In the genomic region with DNA sequence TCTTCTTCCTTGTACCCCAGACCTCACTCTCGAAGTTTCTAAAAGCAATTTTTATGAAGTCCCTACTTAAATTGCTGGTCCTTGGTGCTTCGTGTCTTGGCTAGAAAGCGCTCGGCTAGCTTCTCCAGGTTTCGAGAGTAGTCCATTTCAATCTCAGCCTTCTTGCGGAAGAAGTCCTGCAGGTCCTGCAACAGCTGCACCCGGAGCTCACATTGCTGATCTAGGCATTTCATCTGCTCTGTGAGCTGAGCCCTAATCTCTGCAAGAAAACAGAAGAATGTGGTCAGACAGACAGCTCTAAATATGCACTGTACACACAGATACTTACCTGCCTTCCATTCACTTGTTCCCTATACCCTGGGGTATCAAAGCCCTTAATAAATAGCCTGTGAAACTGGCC, we compare ENCODE assay signal across 23 mouse cellular contexts.
DNase-seq lines count a peak whose midpoint lies in the region; TF ChIP-seq lines count a peak whose summit lies in the region.
"Had no signal": no experiment of that assay in that cellular context is flagged by ENCODE, and none has a peak within 500 bp of the region (broad histone marks: within the 10 kb centered on the region; RNA-seq: fewer than 3 reads in every experiment).

No protein-coding gene starts in this region.

- DNase-seq in gastrocnemius, adult 2 months: peak; percentile 19
- no peak for DNase-seq in gastrocnemius, postnatal 14 days
- DNase-seq in left cerebral cortex, adult 2 months (ENCODE audit: extremely low spot score in 1 of 2, low spot score in 2 of 2): no peak
- DNase-seq in left cerebral cortex, adult 18-20 months (ENCODE audit: low spot score in 2 of 2): no peak
- peak; percentile 59 for DNase-seq in brain, adult 2 months (ENCODE audit: low read depth, low spot score)
- DNase-seq in retina, postnatal 1 day: no peak
- DNase-seq: adrenal gland, postnatal 10 days; adrenal gland, postnatal 36 days; B cell, adult 2 months; cerebellum, adult 11 months; cerebellum, adult 2 months; cerebellum, adult 9-11 months; gastrocnemius, postnatal 25 days; heart, adult 2 months had no signal

- no peak overlapping the region for H3K27ac ChIP-seq in gastrocnemius, adult 2 months
- peak overlapping the region; percentile 36; the same call in 1 of the 2 replicates for H3K27ac ChIP-seq in left cerebral cortex, adult 2 months
- H3K27ac ChIP-seq: embryonic facial prominence, embryonic 12.5 days; forebrain, embryonic 10.5 days; forebrain, embryonic 13.5 days; heart, adult 2 months; heart, embryonic 10.5 days; hindbrain, embryonic 12.5 days; hindbrain, embryonic 15.5 days had no signal

- no peak overlapping the region for H3K4me3 ChIP-seq in gastrocnemius, adult 2 months
- H3K4me3 ChIP-seq in left cerebral cortex, adult 2 months: no peak overlapping the region
- H3K4me3 ChIP-seq in myocyte: no peak overlapping the region
- H3K4me3 ChIP-seq: embryonic facial prominence, embryonic 12.5 days; forebrain, embryonic 10.5 days; forebrain, embryonic 13.5 days; heart, adult 2 months; heart, embryonic 10.5 days; hindbrain, embryonic 12.5 days; hindbrain, embryonic 15.5 days had no signal

- intact Hi-C loops in gastrocnemius, adult 2 months (cut with DNase I): no loop called here
- intact Hi-C loops in gastrocnemius, postnatal 14 days (cut with DNase I; ENCODE audit: low total_unique reads): no loop called here
- intact Hi-C loops in left cerebral cortex, adult 2 months (cut with DNase I): no loop called here

- H3K36me3 ChIP-seq in myocyte (ENCODE audit: control insufficient read depth, insufficient read depth): no peaks in the 10 kb centered on the region
- H3K36me3 ChIP-seq: embryonic facial prominence, embryonic 12.5 days; forebrain, embryonic 10.5 days; hindbrain, embryonic 12.5 days; hindbrain, embryonic 15.5 days had no signal

- no peak for TF ChIP-seq POLR2A in myocyte (IDR thresholded peaks at IDR 0.05; ENCODE audit: insufficient read length, low read depth)

- H3K4me2 ChIP-seq in myocyte (ENCODE audit: low read depth): no peak overlapping the region
- H3K4me2 ChIP-seq: embryonic facial prominence, embryonic 12.5 days; forebrain, embryonic 13.5 days; hindbrain, embryonic 12.5 days; hindbrain, embryonic 15.5 days had no signal

- no peaks in the 10 kb centered on the region for H3K27me3 ChIP-seq in myocyte (ENCODE audit: control insufficient read depth, insufficient read depth, insufficient read length)
- H3K27me3 ChIP-seq: CH12.LX; embryonic facial prominence, embryonic 12.5 days; forebrain, embryonic 13.5 days; hindbrain, embryonic 12.5 days; hindbrain, embryonic 15.5 days; Patski had no signal

- no peak overlapping the region for H3ac ChIP-seq in myocyte (ENCODE audit: control insufficient read depth, insufficient read length)

- no peak for TF ChIP-seq CTCF in gastrocnemius, adult 2 months (IDR thresholded peaks at IDR 0.05)
- TF ChIP-seq CTCF in left cerebral cortex, adult 2 months (IDR thresholded peaks at IDR 0.05): no peak

- peaks cover 38% of the 10 kb centered on the region for H3K79me2 ChIP-seq in myocyte (ENCODE audit: control insufficient read depth, insufficient read depth)

TF ChIP-seq in myocyte, 11 proteins besides CTCF, POLR2A, EP300 and RAD21:
- TF ChIP-seq MYOD1 (IDR thresholded peaks at IDR 0.05; ENCODE audit: control insufficient read depth in 1 of 3, insufficient read length in 2 of 3, low read depth in 2 of 3) (peak in 2 of 3 experiments; percentile 62 to 68), TCF3 (IDR thresholded peaks at IDR 0.05; ENCODE audit: insufficient read length, low read depth) (no peak), MYOG (IDR thresholded peaks at IDR 0.05; ENCODE audit: control insufficient read depth in 1 of 3, insufficient read depth in 1 of 3, insufficient read length in 2 of 3, low read depth in 2 of 3) (peak in 1 of 3 experiments; percentile 80), E2F4 (IDR thresholded peaks at IDR 0.05; ENCODE audit: insufficient read depth) (no peak)

Comparison
In these comparisons a context has a peak if more than half of its experiments do, and no peak if none do; other contexts are left out.
1. DNase-seq: peak in gastrocnemius, adult 2 months (single experiment) and brain, adult 2 months (single experiment); none in gastrocnemius, postnatal 14 days (single experiment), left cerebral cortex, adult 2 months (0 of 2), left cerebral cortex, adult 18-20 months (0 of 2) and retina, postnatal 1 day (single experiment).